Mouse (Mus musculus) heart, postnatal 14 days (tissue): ENCODE measurements around the gene Mapkbp1. TPM values are rescaled to one million over a fixed set of nuclear protein-coding genes. Genes with fewer than 3 reads are reported as not detected.
A peak's percentile ranks its signal among the peaks of the same experiment; 100 is the strongest.

Experiments
- DNase-seq, 2 experiments: peaks; one replicate each; pipeline ENCODE4 v3.0.0; 2021 to 2022
- intact Hi-C: fragments of 180-260 bp; cut with DNase I; formaldehyde crosslinking; loops from one replicate; pipeline ENCODE4 v1.15.1; 2025
- total RNA-seq, 2 experiments: library from RNA; stranded (reverse); gene quantifications; 2 replicates each; pipeline ENCODE4 v1.2.3; 2021

Gene Mapkbp1
- total RNA-seq, 2 experiments from 2014 or later: 11.0 to 12.2 TPM

- DNase-seq: no peak
Observed at GRCm38 (mm10) chr2:120006696-120007095, 34.2 kb downstream of the Mapkbp1 start.

DNA sequence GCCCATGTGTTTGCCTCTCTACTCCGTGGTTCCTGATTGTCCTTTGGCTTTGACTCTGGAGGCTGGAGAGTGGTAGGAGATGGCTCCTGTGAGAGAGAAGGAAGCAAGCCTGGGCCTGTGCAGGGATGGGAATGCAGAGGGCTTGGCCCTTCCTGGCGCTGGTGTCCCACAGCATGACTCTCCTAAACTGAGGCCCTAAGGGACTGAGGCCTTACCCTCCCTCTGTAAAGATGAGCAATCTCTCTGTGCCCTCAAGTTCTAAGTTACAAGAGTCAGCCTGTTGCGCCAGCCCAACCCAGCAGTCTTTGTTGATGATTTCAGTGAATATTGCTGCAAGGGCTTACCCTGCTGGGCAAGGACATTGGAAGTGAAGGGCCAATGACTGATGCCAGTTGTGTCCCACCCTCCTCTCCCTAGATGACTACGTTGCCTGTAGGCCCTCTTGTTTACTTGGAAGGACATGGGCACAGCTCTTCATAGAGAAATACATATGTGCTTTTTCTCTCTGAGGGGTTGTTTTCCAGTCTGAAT is 35.2 kb downstream of the Mapkbp1 start:
- no peak for DNase-seq
- intact Hi-C loops: no loop called here

More at GRCm38 (mm10) chr2:120006696-120007095, 34.2 kb downstream of the Mapkbp1 start:
- intact Hi-C loops: no loop called here

- intact Hi-C loops: no loop called here
- DNase-seq: no peak
Observed at GRCm38 (mm10) chr2:120008672-120009071, 36.2 kb downstream of the Mapkbp1 start.

DNA sequence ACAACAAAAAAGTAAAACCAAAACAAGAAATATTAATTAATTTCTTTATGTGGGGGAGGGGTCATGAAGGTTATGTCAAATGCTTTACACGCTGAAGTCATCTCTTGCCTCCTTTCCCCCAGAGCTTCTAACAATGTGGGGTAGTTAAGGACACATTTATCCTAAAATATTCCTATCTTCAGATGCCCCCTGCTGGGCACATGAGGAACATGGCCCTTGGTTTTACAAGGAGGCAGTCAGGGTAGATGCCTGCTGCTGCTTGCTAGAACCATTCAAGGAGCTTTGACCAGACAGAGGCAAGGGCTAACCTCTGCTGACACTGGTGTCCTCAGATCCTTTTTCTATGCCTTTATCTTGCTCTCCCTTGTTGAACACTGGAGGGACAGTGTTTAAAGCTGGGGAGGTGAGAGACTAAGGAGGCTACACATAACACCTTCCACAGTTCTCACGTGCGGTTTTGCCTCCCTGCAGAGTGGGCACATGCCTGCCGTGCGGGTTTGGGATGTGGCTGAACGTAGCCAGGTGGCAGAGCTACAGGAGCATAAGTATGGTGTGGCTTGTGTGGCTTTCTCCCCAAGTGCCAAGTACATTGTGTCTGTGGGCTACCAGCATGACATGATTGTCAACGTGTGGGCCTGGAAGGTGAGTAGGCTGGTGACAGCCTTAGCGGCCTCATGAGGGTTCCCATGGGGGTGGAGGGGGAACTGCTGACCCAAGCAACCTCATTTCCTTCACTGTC is 39.1 kb downstream of the Mapkbp1 start:
- peak; percentile 59 to 75 for DNase-seq
- intact Hi-C loops: loop anchor here (1.0 kb wide), 1 partner anchor 39 kb away; the partner anchor contains the start of gene Mapkbp1

GRCm38 (mm10) chr2:120012924-120013323 is 40.4 kb downstream of the Mapkbp1 start:
- no peak for DNase-seq
- intact Hi-C loops: no loop called here

GRCm38 (mm10) chr2:120013831-120014486 is 41.5 kb downstream of the Mapkbp1 start:
- no peak for DNase-seq
- intact Hi-C loops: no loop called here

DNA sequence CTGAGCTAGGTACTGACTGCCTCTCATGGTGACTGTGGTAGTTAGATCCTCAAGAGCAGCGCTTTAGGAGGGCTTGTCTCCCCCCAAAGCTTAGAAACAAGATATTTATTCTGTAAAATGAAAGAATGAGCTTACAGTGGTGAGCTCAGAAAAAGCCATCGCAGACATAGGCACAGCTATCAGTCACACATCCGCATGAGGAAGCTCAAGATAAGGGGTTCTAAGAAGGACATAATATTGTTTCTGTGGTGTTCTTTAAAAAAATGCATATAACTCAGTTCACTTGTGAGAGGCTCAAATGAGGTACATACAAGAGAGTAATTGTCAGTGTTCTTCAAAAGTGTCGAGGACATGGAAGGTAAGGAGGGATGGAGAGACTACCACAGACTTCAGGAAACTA is 43.4 kb downstream of the Mapkbp1 start:
- DNase-seq: no peak
- intact Hi-C loops: no loop called here

- intact Hi-C loops: no loop called here
- no peak for DNase-seq
Observed at GRCm38 (mm10) chr2:120017599-120017998, 45.1 kb downstream of the Mapkbp1 start.

GRCm38 (mm10) chr2:120024337-120024736 is 51.8 kb downstream of the Mapkbp1 start:
- intact Hi-C loops: no loop called here
- DNase-seq: peak; percentile 53 to 63

- intact Hi-C loops: loop anchor here (5.0 kb wide), 1 partner anchor 55 kb away; the partner anchor contains the start of gene Mapkbp1
- peak; percentile 91 to 95 for DNase-seq
Observed at GRCm38 (mm10) chr2:120026984-120027949, 54.8 kb downstream of the Mapkbp1 start, which contains the start of the genes Jmjd7 and Gm28042. TSS of gene Jmjd7 (plus strand) at chr2:120027483. TSS of gene Gm28042 (plus strand) at chr2:120027493.

DNA sequence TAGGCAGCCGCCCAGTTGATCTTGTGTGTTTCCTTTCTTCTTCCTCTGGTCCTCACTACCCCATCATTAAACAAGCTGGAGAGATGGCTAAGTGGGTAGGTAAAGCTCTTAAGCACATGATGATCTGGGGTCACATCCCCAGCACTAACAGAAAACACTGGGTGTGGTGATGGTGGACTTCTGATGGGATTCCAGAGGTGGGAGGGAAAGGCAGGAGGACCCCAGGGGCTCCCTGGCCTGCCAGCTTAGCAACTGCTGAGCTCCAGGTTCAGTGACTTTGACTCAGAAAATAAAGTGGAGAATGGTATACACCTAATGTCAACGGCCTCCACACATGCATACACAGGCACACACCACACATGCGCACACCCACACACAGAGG is 55.4 kb downstream of the Mapkbp1 start:
- intact Hi-C loops: loop anchor here (5.0 kb wide), 1 partner anchor 56 kb away; the partner anchor contains the start of gene Mapkbp1
- no peak for DNase-seq

DNA sequence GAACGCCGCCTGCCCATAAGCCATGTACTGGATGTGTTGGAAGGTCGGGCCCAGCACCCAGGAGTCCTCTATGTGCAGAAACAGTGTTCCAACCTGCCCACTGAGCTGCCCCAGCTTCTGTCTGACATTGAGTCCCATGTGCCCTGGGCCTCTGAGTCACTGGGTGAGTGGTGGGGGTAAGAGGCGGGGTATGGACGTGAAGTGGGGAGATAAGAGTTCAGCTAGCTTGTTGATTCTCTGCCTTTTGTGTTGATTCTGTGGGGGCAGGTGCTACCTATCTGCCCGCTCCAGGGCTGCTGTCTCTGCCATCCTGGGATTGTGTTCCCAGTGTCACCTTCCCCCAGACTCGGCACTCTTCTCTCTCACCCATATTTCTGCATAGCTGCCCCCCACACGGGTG is 57.9 kb downstream of the Mapkbp1 start:
- no peak for DNase-seq
- intact Hi-C loops: no loop called here

DNA sequence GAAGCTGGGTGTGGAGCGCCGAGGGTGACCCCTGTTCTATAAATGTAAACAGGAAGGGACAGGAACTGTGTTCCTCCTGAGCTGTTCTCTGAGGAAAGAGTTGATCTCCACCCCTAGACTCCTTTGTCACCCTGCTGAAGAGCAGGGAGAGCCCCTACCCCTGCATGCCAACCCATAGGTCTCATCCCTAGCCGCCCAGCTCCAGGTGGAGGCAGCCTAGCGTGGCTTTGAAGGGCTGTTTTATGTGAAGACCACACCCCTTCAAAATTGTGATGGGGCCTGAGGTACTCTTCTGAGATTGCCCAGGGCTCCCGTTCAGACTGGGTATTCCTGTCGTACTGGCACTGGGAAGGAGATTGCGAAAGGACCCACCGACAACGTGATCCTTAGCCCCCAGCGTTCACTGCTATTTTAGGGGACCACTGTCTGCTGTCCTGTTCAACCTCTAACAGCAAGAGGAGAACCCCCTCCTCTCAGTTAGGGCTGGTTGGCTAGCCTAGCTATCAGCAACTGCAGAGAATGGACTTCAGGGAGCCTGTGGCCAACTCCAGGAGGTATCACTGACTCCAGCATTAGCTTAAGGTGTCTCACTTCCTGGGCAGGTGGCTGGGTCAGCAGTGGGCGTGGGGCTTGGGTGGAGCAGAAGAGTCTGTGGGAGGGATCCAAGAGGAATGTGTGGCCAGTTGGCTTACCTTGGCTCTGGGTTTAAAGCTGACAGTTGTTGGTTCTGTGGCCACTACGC is 60.4 kb downstream of the Mapkbp1 start, which contains the start of gene Pla2g4b:
Gene Pla2g4b (plus strand): TSS at position 692 of the 742 bp plus-strand sequence.
- intact Hi-C loops: no loop called here
- no peak for DNase-seq

GRCm38 (mm10) chr2:120033726-120034125 is 61.2 kb downstream of the Mapkbp1 start:
- no peak for DNase-seq
- intact Hi-C loops: no loop called here

- intact Hi-C loops: no loop called here
- DNase-seq: no peak
Observed at GRCm38 (mm10) chr2:120037744-120038143, 65.2 kb downstream of the Mapkbp1 start.

GRCm38 (mm10) chr2:120040991-120041390 is 68.5 kb downstream of the Mapkbp1 start:
- DNase-seq: no peak
- intact Hi-C loops: no loop called here

DNA sequence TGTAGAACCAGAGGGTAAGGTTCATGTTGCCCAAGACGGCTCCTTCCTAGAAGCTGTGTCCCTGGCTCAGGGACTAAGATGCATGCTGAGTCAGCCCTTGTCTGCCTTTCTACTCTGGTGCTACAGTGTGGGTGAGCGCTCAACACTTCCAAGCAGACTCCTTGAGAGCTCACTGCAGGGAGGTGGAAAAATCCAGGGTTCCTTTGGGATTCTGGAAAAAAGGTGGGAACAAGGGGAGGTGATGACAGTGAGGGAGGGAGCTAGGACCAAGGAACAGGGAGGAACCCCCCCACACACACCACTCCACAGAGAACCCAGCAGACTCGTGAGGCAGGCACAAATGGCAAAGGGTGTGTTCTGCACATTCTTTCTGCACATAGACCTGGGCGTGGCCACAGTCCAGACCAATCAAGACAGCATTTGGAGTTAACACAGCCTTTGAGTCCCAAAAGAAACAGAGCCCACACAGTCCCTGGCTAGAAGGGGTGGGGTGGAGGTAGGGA is 71.7 kb downstream of the Mapkbp1 start:
- DNase-seq: no peak

DNA sequence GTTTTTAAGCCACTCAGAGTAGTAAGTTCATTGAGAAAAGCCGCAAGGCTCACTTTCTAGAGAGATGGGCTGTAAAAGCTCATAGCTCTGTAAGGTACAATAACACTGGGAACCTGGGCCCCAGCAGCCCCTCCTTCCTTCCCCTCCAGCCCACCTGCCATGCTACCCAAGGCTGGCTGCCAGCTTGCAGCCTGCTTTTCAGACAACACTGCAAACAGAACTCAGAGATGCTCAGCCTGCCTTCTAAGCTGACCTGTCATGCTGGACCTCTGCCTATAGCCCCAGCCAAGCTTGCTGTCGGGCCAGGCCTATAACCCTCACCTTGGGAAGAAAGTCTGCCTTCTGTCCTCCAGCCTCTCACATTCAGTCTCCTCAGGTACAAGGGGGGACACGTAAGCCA is 72.2 kb downstream of the Mapkbp1 start:
- DNase-seq: no peak
- intact Hi-C loops: no loop called here

More for the DNA sequence above, 71.7 kb downstream of the Mapkbp1 start:
- intact Hi-C loops: no loop called here
